8 mouse cellular contexts compared by ENCODE assay signal in genomic region chr9:119425217-119425975, GRCm38 (mm10). TPM values are rescaled to one million over a fixed set of nuclear protein-coding genes. Genes with fewer than 3 reads are reported as not detected.
A peak's percentile ranks its signal among the peaks of the same experiment; 100 is the strongest.
DNase-seq lines count a peak whose midpoint lies in the region; ATAC-seq and TF ChIP-seq lines count a peak whose summit lies in the region.

No protein-coding gene starts in this region.

- peak overlapping the region; percentile 31 for H3K9ac ChIP-seq in heart, embryonic 11.5 days (ENCODE audit: low read depth, low read length)
- no peak overlapping the region for H3K9ac ChIP-seq in kidney, embryonic 14.5 days (ENCODE audit: low read depth, low read length)

- TF ChIP-seq POLR2A in brain, embryonic 14.5 days (IDR thresholded peaks at IDR 0.05; ENCODE audit: borderline replicate concordance, extremely low read depth, insufficient read depth, insufficient read length, poor library complexity, severe bottlenecking): no peak

- no peak for DNase-seq in cerebellum, postnatal 4 days (ENCODE audit: low spot score in 2 of 2)
- DNase-seq in brain, embryonic 14.5 days (ENCODE audit: low read depth): peak; percentile 69
- DNase-seq in lung, postnatal 10 days: peak; percentile 87
- no peak for DNase-seq in layer of hippocampus, postnatal 36 days

- H3K27me3 ChIP-seq in heart, embryonic 11.5 days (ENCODE audit: control insufficient read depth, insufficient read depth, low read length): no peaks in the 10 kb centered on the region
- no peaks in the 10 kb centered on the region for H3K27me3 ChIP-seq in kidney, embryonic 14.5 days (ENCODE audit: control insufficient read depth, insufficient read depth, low read length)

- peak overlapping the region; percentile 49 for H3K4me2 ChIP-seq in heart, embryonic 11.5 days
- H3K4me2 ChIP-seq in kidney, embryonic 14.5 days (replicated peaks; ENCODE audit: low read depth, low read length): 0 out of 2 replicates have a peak overlapping the region, but pooled peaks have one; percentile 0

- H3K36me3 ChIP-seq in heart, embryonic 11.5 days (ENCODE audit: control insufficient read depth, insufficient read depth, low read length): 0 out of 2 replicates have a peak, but pooled peaks cover 3% of the 10 kb centered on the region
- H3K36me3 ChIP-seq in kidney, embryonic 14.5 days (ENCODE audit: control insufficient read depth, insufficient read depth, low read length): peaks cover 26% of the 10 kb centered on the region

- peak; percentile 12; the same call in 1 of the 2 replicates for ATAC-seq in cerebellum, adult (ENCODE audit: insufficient number of reproducible peaks, low FRiP score, low TSS enrichment)
- peak; percentile 74 for ATAC-seq in heart, embryonic 11.5 days (replicated peaks; ENCODE audit: insufficient number of reproducible peaks, low FRiP score, low TSS enrichment)
- ATAC-seq in kidney, embryonic 14.5 days (ENCODE audit: low FRiP score, low TSS enrichment): peak; percentile 81
- ATAC-seq in erythroid progenitor cell, adult 5-6 weeks (replicated peaks; ENCODE audit: low FRiP score, poor library complexity, severe bottlenecking): no peak

- WGBS in heart, embryonic 11.5 days (ENCODE audit: insufficient replicate concordance): 23% methylated on average over 7 of the region's 7 CpGs
- 24% methylated on average over 7 of the region's 7 CpGs for WGBS in kidney, embryonic 14.5 days

- H3K4me1 ChIP-seq in heart, embryonic 11.5 days (ENCODE audit: control insufficient read depth, insufficient read depth, low read length): peaks cover 45% of the 10 kb centered on the region
- H3K4me1 ChIP-seq in kidney, embryonic 14.5 days (ENCODE audit: control insufficient read depth, insufficient read depth, low read length): peaks cover 34% of the 10 kb centered on the region

- no peak overlapping the region for H3K4me3 ChIP-seq in heart, embryonic 11.5 days (ENCODE audit: low read depth, low read length)
- H3K4me3 ChIP-seq in kidney, embryonic 14.5 days (ENCODE audit: low read length): no peak overlapping the region

- no peak for TF ChIP-seq CTCF in brain, embryonic 14.5 days (IDR thresholded peaks at IDR 0.05; ENCODE audit: borderline replicate concordance, extremely low read depth, insufficient read depth, insufficient read length)

- peak overlapping the region; percentile 94 for H3K27ac ChIP-seq in heart, embryonic 11.5 days (ENCODE audit: low read depth, low read length)
- 0 out of 2 replicates have a peak overlapping the region, but pooled peaks have one; percentile 24 for H3K27ac ChIP-seq in kidney, embryonic 14.5 days (ENCODE audit: low read depth, low read length)

- no peaks in the 10 kb centered on the region for H3K9me3 ChIP-seq in heart, embryonic 11.5 days (replicated peaks; ENCODE audit: control insufficient read depth, low read length)
- no peaks in the 10 kb centered on the region for H3K9me3 ChIP-seq in kidney, embryonic 14.5 days (ENCODE audit: control insufficient read depth, low read length)

RNA-seq across cellular contexts. Expression of gene Exog, which starts 19.3 kb away (rescaled TPM):
- polyA plus RNA-seq in brain, embryonic 14.5 days (2012; rRNA removed): 21.4 and 25.7 TPM in 2 replicates
- 19.4 and 20.2 TPM in 2 replicates for polyA plus RNA-seq in heart, embryonic 11.5 days (2014; fragmentation: Nextera tagmentation; extraction: Ambion mirVana)
- polyA plus RNA-seq in kidney, embryonic 14.5 days (2014; fragmentation: Nextera tagmentation; extraction: Ambion mirVana): 21.4 and 27.8 TPM in 2 replicates
- total RNA-seq in erythroid progenitor cell, adult 5-6 weeks (2015; ENCODE audit: low replicate concordance): 1.7 and 5.8 TPM in 2 replicates
- total RNA-seq in erythroid progenitor cell, adult 5-6 weeks (2017; ENCODE audit: low replicate concordance): 3.1 and 4.5 TPM in 2 replicates
- 10 to 100 TPM; 20.0 to 21.1 TPM for total RNA-seq in layer of hippocampus, postnatal 36 days (2021)

RNA-seq across cellular contexts. Expression of gene Acvr2b, which starts 23.5 kb away (rescaled TPM):
- polyA plus RNA-seq in brain, embryonic 14.5 days (2012; rRNA removed): 22.1 and 32.1 TPM in 2 replicates
- polyA plus RNA-seq in heart, embryonic 11.5 days (2014; fragmentation: Nextera tagmentation; extraction: Ambion mirVana): 26.9 and 29.1 TPM in 2 replicates
- polyA plus RNA-seq in kidney, embryonic 14.5 days (2014; fragmentation: Nextera tagmentation; extraction: Ambion mirVana): 57.4 and 67.0 TPM in 2 replicates
- total RNA-seq in erythroid progenitor cell, adult 5-6 weeks (2015; ENCODE audit: low replicate concordance): not detected in 2 replicates
- total RNA-seq in erythroid progenitor cell, adult 5-6 weeks (2017; ENCODE audit: low replicate concordance): 0.26 TPM in 1 of 2 replicates, not detected in the other
- 10 to 100 TPM; 13.8 to 14.7 TPM for total RNA-seq in layer of hippocampus, postnatal 36 days (2021)

Comparison
In these comparisons a context has a peak if more than half of its experiments do, and no peak if none do; other contexts are left out.
1. DNase-seq: peak in brain, embryonic 14.5 days (single experiment) and lung, postnatal 10 days (single experiment); none in cerebellum, postnatal 4 days (0 of 2) and layer of hippocampus, postnatal 36 days (0 of 2).